Mouse (Mus musculus) CH12.LX (cell line): Measurements from ENCODE around the gene Nr1h4. TPM values are rescaled to one million over a fixed set of nuclear protein-coding genes. Genes with fewer than 3 reads are reported as not detected.

Experiments used
- DNase-seq: peaks from one replicate; pipeline ENCODE4 v3.0.0-alpha.2; 2013; ENCODE audit errors: extremely low read depth
- H3K27ac ChIP-seq: 2 replicates; pipeline ENCODE4 v1.5.1; 2012; ENCODE audit warnings: low read depth, mild to moderate bottlenecking, control low read depth, moderate library complexity; ENCODE audit not compliant: insufficient read depth
- H3K27me3 ChIP-seq: replicated peaks from 2 replicates; pipeline ENCODE3; 2012; ENCODE audit warnings: inconsistent platforms
- H3K36me3 ChIP-seq, 2 experiments: replicated peaks in 1 of 2; 2 replicates each; pipeline versions ENCODE3 to v1.6.1; 2012; ENCODE audit warnings: inconsistent platforms in 1 of 2, low read length in 1 of 2, mild to moderate bottlenecking in 1 of 2, mixed read lengths in 1 of 2, moderate library complexity in 1 of 2; ENCODE audit not compliant: control insufficient read depth in 1 of 2, insufficient read depth in 1 of 2
- H3K4me1 ChIP-seq, 2 experiments: 2 replicates each; pipeline ENCODE4 v1.6.1; 2012; ENCODE audit warnings: inconsistent platforms in 1 of 2, moderate library complexity in 1 of 2; ENCODE audit not compliant: insufficient read depth in 2 of 2, control insufficient read depth in 1 of 2
- H3K4me2 ChIP-seq: 2 replicates; pipeline ENCODE4 v1.6.1; 2012; ENCODE audit warnings: low read depth, mild to moderate bottlenecking, control low read depth; ENCODE audit not compliant: poor library complexity, insufficient read depth, severe bottlenecking
- H3K4me3 ChIP-seq, 3 experiments: fragments of 150-350 bp in 1 of 3; sonication (generic) in 1 of 3; replicated peaks in 1 of 3; 2 replicates each; pipeline versions ENCODE3 to v1.5.1; 2011 to 2012; ENCODE audit warnings: low read depth in 2 of 3, low read length in 2 of 3, mild to moderate bottlenecking in 2 of 3, moderate library complexity in 2 of 3, control low read depth in 1 of 3, improper control_type of control experiment in 1 of 3, inconsistent platforms in 1 of 3, mixed read lengths in 1 of 3; ENCODE audit not compliant: poor library complexity in 1 of 3
- H3K79me2 ChIP-seq: replicated peaks from 2 replicates; pipeline ENCODE4 v1.6.1; 2012; ENCODE audit warnings: mild to moderate bottlenecking, moderate library complexity; ENCODE audit not compliant: control insufficient read depth, poor library complexity, insufficient read depth, severe bottlenecking; ENCODE audit errors: extremely low read depth
- H3K9ac ChIP-seq: 2 replicates; pipeline ENCODE4 v1.6.1; 2012; ENCODE audit warnings: low read depth, mild to moderate bottlenecking, control low read depth, moderate library complexity; ENCODE audit not compliant: insufficient read depth
- H3K9me3 ChIP-seq: replicated peaks from 2 replicates; pipeline ENCODE3; 2012; ENCODE audit warnings: low read length, inconsistent platforms, mixed read lengths
- BHLHE40 ChIP-seq: IDR thresholded peaks from 2 replicates; pipeline ENCODE4 v1.6.1; 2011; ENCODE audit warnings: mild to moderate bottlenecking, low read depth, low read length, improper control_type of control experiment
- CHD2 ChIP-seq: IDR thresholded peaks from 2 replicates; pipeline ENCODE4 v1.6.1; 2011; ENCODE audit warnings: low read length, improper control_type of control experiment
- CTCF ChIP-seq, 2 experiments: IDR thresholded peaks in 1 of 2; conservative IDR thresholded peaks in 1 of 2; 2 replicates each; pipeline ENCODE4 v1.5.1; 2011 to 2012; ENCODE audit warnings: low read depth in 2 of 2, low read length in 2 of 2, improper control_type of control experiment in 1 of 2, inconsistent platforms in 1 of 2, mild to moderate bottlenecking in 1 of 2, moderate library complexity in 1 of 2
- E2F4 ChIP-seq: IDR thresholded peaks from 2 replicates; pipeline ENCODE4 v1.6.1; 2011; ENCODE audit warnings: low read depth, low read length, improper control_type of control experiment; ENCODE audit not compliant: insufficient replicate concordance
- ELF1 ChIP-seq: IDR thresholded peaks from 2 replicates; pipeline ENCODE4 v1.6.1; 2014; ENCODE audit warnings: low read depth, mild to moderate bottlenecking, inconsistent platforms, low read length, improper control_type of control experiment
- EP300 ChIP-seq: IDR thresholded peaks from 2 replicates; pipeline ENCODE4 v1.6.1; 2011; ENCODE audit warnings: low read length, improper control_type of control experiment
- ETS1 ChIP-seq: conservative IDR thresholded peaks from 2 replicates; pipeline ENCODE4 v1.6.1; 2012; ENCODE audit warnings: low read depth, mild to moderate bottlenecking, inconsistent platforms, low read length, improper control_type of control experiment, moderate library complexity
- GABPA ChIP-seq: IDR thresholded peaks from 2 replicates; pipeline ENCODE4 v1.6.1; 2012; ENCODE audit warnings: low read depth, low read length, improper control_type of control experiment, inconsistent platforms; ENCODE audit not compliant: insufficient replicate concordance
- IRF4 ChIP-seq: IDR thresholded peaks from 2 replicates; pipeline ENCODE4 v1.6.1; 2014; ENCODE audit warnings: low read depth, mild to moderate bottlenecking, inconsistent platforms, low read length, improper control_type of control experiment
- JUN ChIP-seq: IDR thresholded peaks from 2 replicates; pipeline ENCODE4 v1.6.1; 2011; ENCODE audit warnings: low read depth, mild to moderate bottlenecking, low read length, improper control_type of control experiment, moderate library complexity; ENCODE audit not compliant: insufficient read depth
- MAFK ChIP-seq: IDR thresholded peaks from 2 replicates; pipeline ENCODE4 v1.6.1; 2011; ENCODE audit warnings: low read length, improper control_type of control experiment; ENCODE audit not compliant: insufficient replicate concordance
- MAX ChIP-seq: IDR thresholded peaks from 2 replicates; pipeline ENCODE4 v1.6.1; 2011; ENCODE audit warnings: low read length, improper control_type of control experiment
- MEF2A ChIP-seq: IDR thresholded peaks from 2 replicates; pipeline ENCODE4 v1.6.1; 2014; ENCODE audit warnings: low read depth, mild to moderate bottlenecking, inconsistent platforms, low read length, improper control_type of control experiment, borderline replicate concordance
- MXI1 ChIP-seq: IDR thresholded peaks from 2 replicates; pipeline ENCODE4 v1.6.1; 2011; ENCODE audit warnings: mild to moderate bottlenecking, low read depth, low read length, improper control_type of control experiment
- MYC ChIP-seq: IDR thresholded peaks from 2 replicates; pipeline ENCODE4 v1.6.1; 2011; ENCODE audit warnings: low read depth, mild to moderate bottlenecking, improper control_type of control experiment, low read length
- POLR2A ChIP-seq: IDR thresholded peaks from 2 replicates; pipeline ENCODE4 v1.6.1; 2011; ENCODE audit warnings: low read depth, mild to moderate bottlenecking, improper control_type of control experiment, low read length
- RAD21 ChIP-seq: IDR thresholded peaks from 2 replicates; pipeline ENCODE4 v1.6.1; 2011; ENCODE audit warnings: low read depth, mild to moderate bottlenecking, low read length, improper control_type of control experiment, moderate library complexity
- RCOR1 ChIP-seq: conservative IDR thresholded peaks from 2 replicates; pipeline ENCODE4 v1.6.1; 2012; ENCODE audit warnings: low read depth, mild to moderate bottlenecking, inconsistent platforms, low read length, improper control_type of control experiment
- SIN3A ChIP-seq: IDR thresholded peaks from 2 replicates; pipeline ENCODE4 v1.6.1; 2012; ENCODE audit warnings: low read length, improper control_type of control experiment, inconsistent platforms
- TBP ChIP-seq: conservative IDR thresholded peaks from 2 replicates; pipeline ENCODE4 v1.6.1; 2011; ENCODE audit warnings: low read depth, low read length, improper control_type of control experiment
- TCF12 ChIP-seq: IDR thresholded peaks from 2 replicates; pipeline ENCODE4 v1.6.1; 2014; ENCODE audit warnings: low read depth, mild to moderate bottlenecking, inconsistent platforms, low read length, improper control_type of control experiment
- UBTF ChIP-seq: IDR thresholded peaks from 2 replicates; pipeline ENCODE4 v1.6.1; 2012; ENCODE audit warnings: low read depth, mild to moderate bottlenecking, inconsistent platforms, low read length, improper control_type of control experiment, moderate library complexity
- USF1 ChIP-seq: IDR thresholded peaks from 2 replicates; pipeline ENCODE4 v1.6.1; 2014; ENCODE audit warnings: low read depth, mild to moderate bottlenecking, inconsistent platforms, low read length, improper control_type of control experiment
- ZC3H11A ChIP-seq: IDR thresholded peaks from 2 replicates; pipeline ENCODE4 v1.6.1; 2012; ENCODE audit warnings: low read depth, mild to moderate bottlenecking, inconsistent platforms, low read length, improper control_type of control experiment
- ZNF384 ChIP-seq: IDR thresholded peaks from 2 replicates; pipeline ENCODE4 v1.6.1; 2012; ENCODE audit warnings: low read depth, low read length, improper control_type of control experiment, inconsistent platforms
- dilution Hi-C: fragments of 300-500 bp; cut with MboI; formaldehyde crosslinking; loops from 2 replicates; pipeline ENCODE4 v1.14.3; 2020; ENCODE audit warnings: low sequenced_read_pairs; ENCODE audit not compliant: extremely low pct_unique_long_range_greater_than_20kb, extremely low pct_ligation_motif_present
- in situ Hi-C: fragments of 300-500 bp; cut with MboI; formaldehyde crosslinking; loops from 3 replicates; pipeline ENCODE4 v1.14.3; 2019; ENCODE audit warnings: low sequenced_read_pairs, low pct_ligation_motif_present, low pct_unique_long_range_greater_than_20kb, mixed read lengths
- polyA plus RNA-seq: library from polyadenylated mRNA; unstranded; fragments of >175 nt; gene quantifications from 2 replicates; pipeline ENCODE4 v1.2.1, GENCODE M21; 2012; ENCODE audit warnings: low read depth; ENCODE audit not compliant: insufficient read length
- total RNA-seq, 2 experiments: library from RNA; depleted of rRNA; stranded (reverse); fragments of 300-350 nt in 1 of 2; fragments of >200 nt in 1 of 2; gene quantifications; 2 replicates each; pipeline ENCODE4 v1.2.3; 2012 to 2014

Gene Nr1h4
- total and polyA plus RNA-seq, 3 experiments, result not detected

DNA sequence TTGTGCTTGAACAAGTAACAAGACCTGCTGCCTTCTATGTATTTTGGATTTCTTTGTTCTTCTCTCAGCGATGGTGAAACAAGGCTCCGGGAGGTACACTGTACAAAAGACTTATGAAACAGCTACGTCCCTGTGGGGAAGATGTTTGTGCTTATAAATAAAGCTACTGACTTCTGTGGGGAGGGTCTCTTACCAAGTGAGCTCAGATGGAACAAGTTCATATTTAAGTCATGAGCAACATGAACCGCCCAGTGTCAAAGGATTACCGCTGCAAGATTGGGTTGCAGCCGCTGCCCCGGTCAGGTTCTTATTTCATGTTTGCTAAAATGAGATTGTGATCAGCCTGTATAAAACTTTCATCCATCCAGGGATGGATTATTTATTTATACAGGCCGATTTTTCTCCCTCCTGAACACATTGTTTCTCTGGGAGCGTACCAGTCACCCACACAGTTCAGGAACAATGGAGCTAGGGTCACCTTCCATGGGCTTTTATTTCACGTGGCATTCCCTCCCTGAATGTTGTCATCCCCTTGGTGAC lies 51.2 kb downstream of the Nr1h4 start:
- in situ Hi-C loops, result no loop called here
- no peak for DNase-seq
- dilution Hi-C loops, result no loop called here
- no peaks in the 10 kb centered on the region for H3K9me3 ChIP-seq
- H3K4me2 ChIP-seq, result no peak overlapping the region
- peaks cover 0 to 4% of the 10 kb centered on the region in 2 experiments; a peak in 1 of 4 replicates for H3K4me1 ChIP-seq
- no peaks in the 10 kb centered on the region for H3K27me3 ChIP-seq
- H3K9ac ChIP-seq, result no peak overlapping the region
- no peaks in the 10 kb centered on the region for H3K79me2 ChIP-seq
- no peak for TF ChIP-seq ZNF384
- TF ChIP-seq CTCF (conservative IDR thresholded peaks at IDR 0.05 in 1 of 2, IDR thresholded peaks at IDR 0.05 in 1 of 2; ENCODE audit: low read depth in 2 of 2, low read length in 2 of 2), result no peak
- no peak for TF ChIP-seq MYC
- H3K27ac ChIP-seq, result no peak overlapping the region
- no peak overlapping the region for H3K4me3 ChIP-seq
- no peaks in the 10 kb centered on the region for H3K36me3 ChIP-seq

DNA sequence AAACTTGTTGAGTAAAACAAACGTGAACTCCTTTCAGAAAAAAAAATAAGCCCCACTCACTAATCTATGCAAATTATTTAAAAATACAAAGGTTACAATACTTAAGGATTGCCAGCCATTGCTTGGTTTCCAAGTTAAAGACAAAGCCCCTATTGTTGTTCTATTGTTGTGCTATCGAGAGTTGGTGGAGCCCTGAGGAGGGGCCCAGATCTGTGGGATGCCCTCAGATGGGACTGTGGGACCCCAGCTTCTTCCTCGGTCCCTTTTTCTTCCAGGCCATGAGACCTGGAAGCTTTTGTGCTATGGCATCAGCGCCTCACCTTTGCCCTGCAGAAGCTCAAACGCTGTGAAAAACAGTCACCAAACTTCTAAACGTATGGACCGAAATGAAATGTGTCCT lies 51.7 kb downstream of the Nr1h4 start:
- dilution Hi-C loops, result no loop called here

DNA sequence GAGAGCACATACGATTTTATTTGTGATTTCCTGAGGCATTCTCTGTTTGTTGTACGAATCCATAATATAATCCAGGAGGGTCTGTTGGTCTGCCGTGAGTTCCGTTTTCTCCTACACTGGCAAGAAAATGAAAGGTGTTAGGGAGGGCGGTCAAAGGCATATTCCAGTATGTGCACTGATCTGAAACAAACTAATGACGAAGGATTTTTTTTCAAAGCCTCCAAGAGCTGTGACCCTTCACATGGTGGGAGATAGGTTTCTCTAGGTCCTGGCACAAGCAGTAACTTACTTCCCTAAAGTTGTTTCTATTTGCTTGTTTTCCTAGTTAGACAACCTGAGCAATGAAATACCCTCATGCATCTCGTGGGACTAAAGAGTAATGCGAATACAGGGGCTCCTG lies 54.6 kb downstream of the Nr1h4 start:
- H3K4me2 ChIP-seq, result no peak overlapping the region
- TF ChIP-seq TBP, result no peak
- no peak for TF ChIP-seq MAFK
- TF ChIP-seq SIN3A, result no peak
- TF ChIP-seq MXI1, result no peak
- no peak for TF ChIP-seq RCOR1
- no peak for TF ChIP-seq MEF2A
- TF ChIP-seq MAX, result no peak
- TF ChIP-seq ZC3H11A, result no peak
- TF ChIP-seq IRF4, result no peak
- no peak for TF ChIP-seq ELF1
- dilution Hi-C loops, result no loop called here
- H3K9ac ChIP-seq, result no peak overlapping the region
- no peaks in the 10 kb centered on the region for H3K79me2 ChIP-seq
- H3K9me3 ChIP-seq, result no peaks in the 10 kb centered on the region
- H3K4me3 ChIP-seq, result no peak overlapping the region
- no peaks in the 10 kb centered on the region for H3K4me1 ChIP-seq
- in situ Hi-C loops, result no loop called here
- no peaks in the 10 kb centered on the region for H3K36me3 ChIP-seq
- DNase-seq, result no peak
- H3K27ac ChIP-seq, result no peak overlapping the region
- no peaks in the 10 kb centered on the region for H3K27me3 ChIP-seq

More for the DNA sequence above, 51.7 kb downstream of the Nr1h4 start:
- H3K4me3 ChIP-seq, result no peak overlapping the region
- H3K4me1 ChIP-seq, result peaks cover 0 to 4% of the 10 kb centered on the region in 2 experiments; a peak in 1 of 4 replicates
- no peak overlapping the region for H3K4me2 ChIP-seq
- H3K9me3 ChIP-seq, result no peaks in the 10 kb centered on the region
- in situ Hi-C loops, result no loop called here
- DNase-seq, result no peak
- H3K27ac ChIP-seq, result no peak overlapping the region
- no peak overlapping the region for H3K9ac ChIP-seq
- no peaks in the 10 kb centered on the region for H3K27me3 ChIP-seq
- TF ChIP-seq SIN3A, result no peak
- no peak for TF ChIP-seq JUN
- TF ChIP-seq CTCF (conservative IDR thresholded peaks at IDR 0.05 in 1 of 2, IDR thresholded peaks at IDR 0.05 in 1 of 2; ENCODE audit: low read depth in 2 of 2, low read length in 2 of 2), result no peak
- no peak for TF ChIP-seq EP300
- TF ChIP-seq MYC, result no peak
- TF ChIP-seq POLR2A, result no peak
- no peak for TF ChIP-seq BHLHE40
- TF ChIP-seq GABPA, result no peak
- no peak for TF ChIP-seq MXI1
- no peak for TF ChIP-seq ZC3H11A
- no peak for TF ChIP-seq TBP
- no peak for TF ChIP-seq ELF1
- no peak for TF ChIP-seq UBTF
- TF ChIP-seq ETS1, result no peak
- no peak for TF ChIP-seq USF1
- no peak for TF ChIP-seq TCF12
- no peak for TF ChIP-seq CHD2
- TF ChIP-seq E2F4, result no peak
- TF ChIP-seq RAD21, result no peak
- TF ChIP-seq RCOR1, result no peak
- H3K36me3 ChIP-seq, result no peaks in the 10 kb centered on the region
- H3K79me2 ChIP-seq, result no peaks in the 10 kb centered on the region
